Mouse (Mus musculus) ES-Bruce4 (cell line): Measurements from ENCODE around the gene Prrx1.

ENCODE experiments used
- CTCF ChIP-seq: IDR thresholded peaks from one replicate; pipeline ENCODE4 v1.8.1; 2011; ENCODE audit warnings: low read depth, low read length
- EP300 ChIP-seq: IDR thresholded peaks from 2 replicates; pipeline ENCODE4 v1.6.1; 2011; ENCODE audit warnings: low read depth, low read length; ENCODE audit not compliant: insufficient read depth

DNA sequence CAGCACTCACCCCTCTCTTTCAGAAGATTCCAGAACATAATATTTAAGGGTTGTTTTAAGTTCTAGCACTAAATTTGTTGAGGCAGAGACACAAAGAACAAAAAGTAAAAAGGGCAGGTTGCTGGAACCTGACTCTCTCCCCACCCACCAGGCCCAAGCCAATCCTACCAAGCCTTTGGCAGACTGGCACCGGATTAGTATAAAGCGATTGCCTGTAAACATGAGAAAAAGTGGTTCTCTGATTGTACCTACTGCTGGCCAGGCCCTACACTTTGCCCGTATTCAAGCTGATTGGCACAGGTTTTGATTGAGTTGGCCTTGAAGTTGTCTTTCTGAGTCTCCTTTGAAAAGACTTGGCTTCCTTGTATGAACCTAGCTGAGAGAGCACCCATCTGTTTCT is 8.7 kb downstream of the Prrx1 start:
- no peak for TF ChIP-seq EP300
- no peak for TF ChIP-seq CTCF
